8 mouse cellular contexts compared by ENCODE assay signal in genomic region chr13:91741280-91742047, GRCm38 (mm10). TPM values are rescaled to one million over a fixed set of nuclear protein-coding genes. Genes with fewer than 3 reads are reported as not detected.
DNase-seq lines count a peak whose midpoint lies in the region; ATAC-seq and TF ChIP-seq lines count a peak whose summit lies in the region.

Gene Acot12, plus strand, starts transcription at chr13:91741512.

- peak within 1 kb of the TSS; percentile 5; the same call in 1 of the 2 replicates for H3K9ac ChIP-seq in ES-E14 (ENCODE audit: insufficient read depth, low read depth, low read length, poor library complexity, severe bottlenecking)
- H3K9ac ChIP-seq in embryonic facial prominence, embryonic 14.5 days (ENCODE audit: low read depth, low read length), result peak within 1 kb of the TSS; percentile 59
- H3K9ac ChIP-seq in heart, embryonic 16.5 days (ENCODE audit: low read length), result peak within 1 kb of the TSS; percentile 63
- H3K9ac ChIP-seq in stomach, embryonic 15.5 days, result no peak within 1 kb of the TSS

- ATAC-seq in embryonic facial prominence, embryonic 14.5 days (ENCODE audit: low read depth), result peak; percentile 60
- no peak; the same call in 1 of the 2 replicates for ATAC-seq in heart, embryonic 16.5 days (replicated peaks; ENCODE audit: extremely low read depth, insufficient read depth, low FRiP score)
- ATAC-seq in stomach, embryonic 15.5 days (ENCODE audit: insufficient read depth, low FRiP score, low read depth), result peak; percentile 35; the same call in 1 of the 2 replicates

- H3K9me3 ChIP-seq in ES-E14 (ENCODE audit: control insufficient read depth, insufficient read depth, low read depth, low read length), result no peaks in the 10 kb centered on the region
- H3K9me3 ChIP-seq in embryonic facial prominence, embryonic 14.5 days (ENCODE audit: control insufficient read depth, low read length), result no peaks in the 10 kb centered on the region
- no peaks in the 10 kb centered on the region for H3K9me3 ChIP-seq in heart, embryonic 16.5 days (replicated peaks; ENCODE audit: control insufficient read depth, low read length)
- no peaks in the 10 kb centered on the region for H3K9me3 ChIP-seq in stomach, embryonic 15.5 days

- peaks cover 10% of the 10 kb centered on the region for H3K27me3 ChIP-seq in embryonic facial prominence, embryonic 14.5 days (replicated peaks; ENCODE audit: control insufficient read depth, insufficient read depth, low read length)
- no peaks in the 10 kb centered on the region; the same call in none of the 2 replicates for H3K27me3 ChIP-seq in heart, embryonic 16.5 days (ENCODE audit: control insufficient read depth, insufficient read depth, low read length)
- H3K27me3 ChIP-seq in stomach, embryonic 15.5 days (replicated peaks), result no peaks in the 10 kb centered on the region

- H3K36me3 ChIP-seq in ES-E14 (ENCODE audit: control insufficient read depth, insufficient read depth, low read length, poor library complexity, severe bottlenecking), result no peaks in the 10 kb centered on the region
- no peaks in the 10 kb centered on the region for H3K36me3 ChIP-seq in embryonic facial prominence, embryonic 14.5 days (ENCODE audit: control insufficient read depth, insufficient read depth, low read length)
- no peaks in the 10 kb centered on the region for H3K36me3 ChIP-seq in heart, embryonic 16.5 days (ENCODE audit: control insufficient read depth, insufficient read depth)
- H3K36me3 ChIP-seq in stomach, embryonic 15.5 days, result no peaks in the 10 kb centered on the region

- peak within 1 kb of the TSS; percentile 70 for H3K4me2 ChIP-seq in embryonic facial prominence, embryonic 14.5 days (ENCODE audit: low read depth, low read length)
- H3K4me2 ChIP-seq in heart, embryonic 16.5 days (ENCODE audit: low read depth, low read length), result peak within 1 kb of the TSS; percentile 90
- H3K4me2 ChIP-seq in stomach, embryonic 15.5 days, result peak within 1 kb of the TSS; percentile 72

- WGBS in embryonic facial prominence, embryonic 14.5 days, result 11% methylated on average over 40 of the region's 45 CpGs
- WGBS in heart, embryonic 16.5 days, result 8% methylated on average over 45 of the region's 45 CpGs
- WGBS in stomach, embryonic 15.5 days, result 7% methylated on average over 45 of the region's 45 CpGs

- peak within 1 kb of the TSS; percentile 48 to 52 for H3K4me3 ChIP-seq in ES-E14 (ENCODE audit: insufficient read depth in 1 of 2, low read depth in 1 of 2, low read length in 2 of 2, poor library complexity in 1 of 2, severe bottlenecking in 1 of 2)
- H3K4me3 ChIP-seq in embryonic facial prominence, embryonic 14.5 days (ENCODE audit: low read depth, low read length), result peak within 1 kb of the TSS; percentile 40
- peak within 1 kb of the TSS; percentile 55 for H3K4me3 ChIP-seq in heart, embryonic 16.5 days (ENCODE audit: low read length)
- H3K4me3 ChIP-seq in stomach, embryonic 15.5 days (replicated peaks), result peak within 1 kb of the TSS; percentile 29

- no peaks in the 10 kb centered on the region for H3K4me1 ChIP-seq in ES-E14 (ENCODE audit: control insufficient read depth in 2 of 2, insufficient read depth in 2 of 2, low read length in 2 of 2, poor library complexity in 1 of 2)
- peaks cover 11% of the 10 kb centered on the region for H3K4me1 ChIP-seq in embryonic facial prominence, embryonic 14.5 days (ENCODE audit: control insufficient read depth, insufficient read depth, low read length)
- no peaks in the 10 kb centered on the region for H3K4me1 ChIP-seq in heart, embryonic 16.5 days (ENCODE audit: control insufficient read depth, insufficient read depth, low read length)
- H3K4me1 ChIP-seq in stomach, embryonic 15.5 days, result no peaks in the 10 kb centered on the region

- H3K27ac ChIP-seq in ES-E14 (ENCODE audit: insufficient read depth, low read depth, low read length, poor library complexity, severe bottlenecking), result no peak within 1 kb of the TSS
- H3K27ac ChIP-seq in embryonic facial prominence, embryonic 14.5 days (replicated peaks; ENCODE audit: low read depth, low read length), result no peak within 1 kb of the TSS
- no peak within 1 kb of the TSS for H3K27ac ChIP-seq in heart, embryonic 16.5 days (ENCODE audit: low read length)
- H3K27ac ChIP-seq in stomach, embryonic 15.5 days, result no peak within 1 kb of the TSS

- DNase-seq in ES-E14 (ENCODE audit: low read depth, low spot score), result peak; percentile 16
- DNase-seq in adrenal gland, postnatal 14 days, result peak; percentile 77
- DNase-seq in embryonic facial prominence, embryonic 14.5 days (ENCODE audit: low spot score), result peak; percentile 30
- peak; percentile 82 for DNase-seq in kidney, postnatal 14 days
- DNase-seq in mesoderm, embryonic 11.5 days (ENCODE audit: low read depth, low spot score), result peak; percentile 49
- DNase-seq in spleen, postnatal 10 days (ENCODE audit: low spot score in 2 of 2), result no peak

- in situ Hi-C loops in ES-E14 (cut with MboI; ENCODE audit: low sequenced_read_pairs in 2 of 2, unreplicated experiment in 2 of 2), result no loop called here

TF ChIP-seq in ES-E14, 5 proteins besides CTCF, POLR2A, EP300 and RAD21:
- TF ChIP-seq CHD2 (IDR thresholded peaks at IDR 0.05; ENCODE audit: low read depth, low read length) (no peak), MAFK (IDR thresholded peaks at IDR 0.05; ENCODE audit: insufficient read depth, low read depth, low read length) (no peak), ZNF384 (IDR thresholded peaks at IDR 0.05; ENCODE audit: low read depth, low read length) (no peak), HCFC1 (IDR thresholded peaks at IDR 0.05; ENCODE audit: borderline replicate concordance, insufficient read depth, low read length) (no peak)

RNA-seq across cellular contexts. Expression of gene Acot12, which starts in this region (rescaled TPM):
- total RNA-seq in ES-E14 (2012; rRNA removed), result not detected in 2 replicates
- total RNA-seq in adrenal gland, postnatal 14 days (2021), result 1.9 and 11.7 TPM in 2 replicates
- 0.26 and 0.40 TPM in 2 replicates for polyA plus RNA-seq in embryonic facial prominence, embryonic 14.5 days (2014; fragmentation: Nextera tagmentation; extraction: Ambion mirVana)
- polyA plus RNA-seq in heart, embryonic 16.5 days (2015; fragmentation: Nextera tagmentation; extraction: Ambion mirVana), result not detected in 2 replicates
- polyA plus RNA-seq in stomach, embryonic 15.5 days (2015; fragmentation: Nextera tagmentation; extraction: Ambion mirVana), result 0.18 and 0.59 TPM in 2 replicates

Comparison
In these comparisons a context has a peak if more than half of its experiments do, and no peak if none do; other contexts are left out.
1. Peak in DNase-seq, H3K4me3 ChIP-seq and H3K9ac ChIP-seq in ES-E14; RNA of the gene not detected or under 1 TPM.
2. Peak in DNase-seq, ATAC-seq, H3K4me3 ChIP-seq, H3K9ac ChIP-seq and H3K4me2 ChIP-seq in embryonic facial prominence, embryonic 14.5 days; RNA of the gene not detected or under 1 TPM.
3. Peak in ATAC-seq, H3K4me3 ChIP-seq and H3K4me2 ChIP-seq in stomach, embryonic 15.5 days; RNA of the gene not detected or under 1 TPM.
4. DNase-seq: peak in adrenal gland, postnatal 14 days (single experiment), kidney, postnatal 14 days (single experiment) and mesoderm, embryonic 11.5 days (single experiment); none in spleen, postnatal 10 days (0 of 2).
5. Peak in every context shown above with its lines, with median percentiles within 50 percentile points of each other: H3K4me3 ChIP-seq and H3K4me2 ChIP-seq.